Mouse (Mus musculus): ENCODE measurements around the gene Hnrnpa0. TPM values are rescaled to one million over a fixed set of nuclear protein-coding genes. Genes with fewer than 3 reads are reported as not detected.

The Hnrnpa0 gene
- polyA plus RNA-seq, 1 experiment from 2014 or later = 46.5 TPM

DNA sequence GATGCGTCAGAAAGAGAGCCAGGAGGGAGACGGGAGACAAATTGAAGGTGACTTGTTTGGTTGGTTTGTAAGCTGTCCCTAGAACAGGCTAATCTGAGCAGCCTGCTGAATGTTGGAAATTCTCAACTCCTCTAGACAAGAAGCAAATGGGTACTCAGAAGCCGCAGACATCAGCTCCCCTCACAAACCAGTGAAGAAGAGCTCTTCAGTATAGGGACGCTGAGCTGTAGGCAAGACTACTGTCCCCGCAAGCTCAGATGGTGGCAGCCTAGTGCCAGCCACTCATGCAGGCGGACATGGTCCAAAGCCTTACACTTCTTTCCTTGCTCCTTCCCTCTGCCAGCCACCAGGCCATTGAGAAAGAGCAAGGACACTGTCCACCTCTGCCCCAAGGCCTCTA, 17.1 kb downstream of the Hnrnpa0 start:
- no peak for TF ChIP-seq CTCF (IDR thresholded peaks at IDR 0.05; ENCODE audit: low read depth)
- Histone ChIP-seq H3K27me3 (ENCODE audit: insufficient read depth, low read length) (no peaks in the 10 kb centered on the region), H3K4me1 (ENCODE audit: insufficient read depth) (peaks cover 5% of the 10 kb centered on the region; the same call in 1 of the 2 replicates), H3K9me3 (ENCODE audit: low read depth, low read length) (no peaks in the 10 kb centered on the region), H3K4me3 (ENCODE audit: low read depth, low read length) (no peak overlapping the region), H3K36me3 (ENCODE audit: insufficient read depth) (no peaks in the 10 kb centered on the region), H3K9ac (no peak overlapping the region), H3K27ac (ENCODE audit: low read depth) (no peak overlapping the region), H3K4me2 (no peak overlapping the region; the same call in 1 of the 2 replicates)
- WGBS = 91% methylated on average over 6 of the region's 6 CpGs
- ATAC-seq (ENCODE audit: insufficient read depth) (no peak), DNase-seq (no peak)

DNA sequence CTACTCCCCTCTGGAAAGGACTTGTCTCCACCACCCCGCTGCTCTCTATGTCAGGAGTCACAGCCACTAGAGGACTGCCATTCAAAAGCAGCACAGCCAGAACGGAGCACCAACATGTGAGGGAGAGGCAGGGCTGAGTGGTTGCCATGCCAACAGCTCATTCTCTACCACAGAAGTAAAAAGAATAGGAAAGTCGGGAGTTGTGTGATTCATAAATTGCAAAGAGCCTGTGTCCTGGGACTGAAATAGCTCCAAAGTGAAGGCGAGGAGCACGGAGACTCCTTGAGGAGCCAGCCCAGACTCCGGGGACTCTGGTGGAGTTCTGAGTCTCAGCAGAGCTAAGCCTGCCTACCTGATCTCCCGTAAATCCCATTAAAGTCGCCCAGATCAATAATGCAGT, 37.7 kb downstream of the Hnrnpa0 start:
- no peak for TF ChIP-seq CTCF (IDR thresholded peaks at IDR 0.05; ENCODE audit: low read depth)
- Histone ChIP-seq H3K4me3 (ENCODE audit: low read depth, low read length) (no peak overlapping the region), H3K4me2 (no peak overlapping the region), H3K9ac (no peak overlapping the region), H3K27ac (ENCODE audit: low read depth) (no peak overlapping the region), H3K4me1 (ENCODE audit: insufficient read depth) (no peaks in the 10 kb centered on the region), H3K27me3 (ENCODE audit: insufficient read depth, low read length) (no peaks in the 10 kb centered on the region), H3K9me3 (ENCODE audit: low read depth, low read length) (no peaks in the 10 kb centered on the region), H3K36me3 (ENCODE audit: insufficient read depth) (0 out of 2 replicates have a peak, but pooled peaks cover 8% of the 10 kb centered on the region)
- 42% methylated on average over 8 of the region's 8 CpGs for WGBS
- peak; percentile 63 for DNase-seq
- peak; percentile 54; the same call in 1 of the 2 replicates for ATAC-seq (ENCODE audit: insufficient read depth)

DNA sequence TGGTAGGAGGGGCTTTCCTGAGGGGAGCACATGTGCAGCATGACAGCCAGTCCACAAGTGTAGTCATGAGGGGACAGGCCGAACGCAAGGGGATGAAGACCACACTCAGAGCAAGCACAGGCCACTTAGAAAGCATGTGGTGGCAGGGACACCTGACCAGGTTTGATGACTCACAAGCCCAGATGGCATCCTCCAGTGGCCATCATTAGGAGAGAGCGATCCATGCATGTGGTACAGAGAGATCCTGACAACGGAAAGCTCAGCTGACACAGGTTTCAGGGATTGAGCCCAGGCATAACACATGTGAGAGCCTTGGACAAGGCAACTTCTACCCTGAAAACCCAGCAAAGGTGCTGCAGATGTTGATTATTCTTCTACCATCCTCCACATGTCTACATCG, 44.0 kb downstream of the Hnrnpa0 start:
- H3K4me3 ChIP-seq (ENCODE audit: low read depth, low read length) = no peak overlapping the region
- no peaks in the 10 kb centered on the region for H3K36me3 ChIP-seq (ENCODE audit: insufficient read depth)
- no peaks in the 10 kb centered on the region for H3K4me1 ChIP-seq (ENCODE audit: insufficient read depth)
- no peak for TF ChIP-seq CTCF (IDR thresholded peaks at IDR 0.05; ENCODE audit: low read depth)
- WGBS = 88% methylated on average over 5 of the region's 5 CpGs
- no peak overlapping the region for H3K9ac ChIP-seq
- no peaks in the 10 kb centered on the region for H3K9me3 ChIP-seq (ENCODE audit: low read depth, low read length)
- H3K27ac ChIP-seq (ENCODE audit: low read depth) = no peak overlapping the region
- ATAC-seq (ENCODE audit: insufficient read depth) (no peak), DNase-seq (no peak)
- H3K4me2 ChIP-seq = no peak overlapping the region
- H3K27me3 ChIP-seq (ENCODE audit: insufficient read depth, low read length) = no peaks in the 10 kb centered on the region

DNA sequence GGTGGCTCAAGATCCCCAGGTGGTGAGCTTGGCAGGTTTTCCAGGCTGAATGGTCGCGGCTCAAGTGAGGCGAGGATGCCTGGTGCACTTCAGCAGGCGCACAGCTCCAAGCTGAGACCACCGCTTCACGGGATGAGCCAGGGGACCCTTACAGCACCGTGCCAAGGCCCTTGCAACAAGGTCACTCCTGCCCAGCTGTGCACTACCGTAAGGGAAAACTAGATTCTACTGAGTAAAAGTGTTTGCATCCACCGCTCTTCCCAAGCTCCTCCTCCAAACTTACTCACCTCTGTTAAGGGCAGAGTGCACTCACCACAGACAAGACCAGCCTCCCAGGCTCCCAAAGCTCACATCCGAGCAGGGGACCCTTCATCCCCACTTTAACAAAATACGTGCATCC, 44.8 kb downstream of the Hnrnpa0 start:
- H3K36me3 ChIP-seq (ENCODE audit: insufficient read depth) = no peaks in the 10 kb centered on the region
- H3K27me3 ChIP-seq (ENCODE audit: insufficient read depth, low read length) = no peaks in the 10 kb centered on the region
- no peaks in the 10 kb centered on the region for H3K9me3 ChIP-seq (ENCODE audit: low read depth, low read length)
- TF ChIP-seq CTCF (IDR thresholded peaks at IDR 0.05; ENCODE audit: low read depth) = no peak
- no peak overlapping the region for H3K9ac ChIP-seq
- no peak overlapping the region for H3K4me3 ChIP-seq (ENCODE audit: low read depth, low read length)
- no peak for ATAC-seq (ENCODE audit: insufficient read depth)
- no peak overlapping the region for H3K27ac ChIP-seq (ENCODE audit: low read depth)
- H3K4me2 ChIP-seq = no peak overlapping the region
- 46% methylated on average over 11 of the region's 11 CpGs for WGBS
- no peak for DNase-seq
- H3K4me1 ChIP-seq (ENCODE audit: insufficient read depth) = no peaks in the 10 kb centered on the region

DNA sequence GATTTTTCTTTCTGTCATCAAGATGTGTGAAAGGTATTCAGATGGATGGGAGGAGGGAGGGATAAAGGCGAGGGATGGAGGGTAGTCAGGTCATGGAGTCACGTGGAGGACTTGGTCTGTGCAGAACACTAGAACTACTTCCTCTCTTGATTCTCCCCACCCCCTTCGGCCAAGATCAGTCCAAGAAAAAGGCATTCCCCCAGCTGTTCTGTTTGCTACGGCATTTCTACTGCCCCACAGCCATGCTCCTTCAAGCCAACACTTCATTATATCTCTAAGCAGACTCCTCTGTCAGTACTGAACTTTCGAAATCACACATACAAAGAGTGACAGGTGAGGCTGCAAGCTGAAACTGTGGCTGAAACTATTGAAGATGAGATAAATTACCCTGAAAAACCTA, 45.3 kb downstream of the Hnrnpa0 start:
- H3K27ac ChIP-seq (ENCODE audit: low read depth) = no peak overlapping the region
- H3K4me3 ChIP-seq (ENCODE audit: low read depth, low read length) = no peak overlapping the region
- H3K27me3 ChIP-seq (ENCODE audit: insufficient read depth, low read length) = no peaks in the 10 kb centered on the region
- H3K4me1 ChIP-seq (ENCODE audit: insufficient read depth) = no peaks in the 10 kb centered on the region
- no peak overlapping the region for H3K4me2 ChIP-seq
- 27% methylated on average over 5 of the region's 5 CpGs for WGBS
- no peak overlapping the region for H3K9ac ChIP-seq
- H3K9me3 ChIP-seq (ENCODE audit: low read depth, low read length) = no peaks in the 10 kb centered on the region
- no peak for TF ChIP-seq CTCF (IDR thresholded peaks at IDR 0.05; ENCODE audit: low read depth)
- ATAC-seq (ENCODE audit: insufficient read depth) = peak; percentile 87
- DNase-seq = peak; percentile 86
- no peaks in the 10 kb centered on the region for H3K36me3 ChIP-seq (ENCODE audit: insufficient read depth)

DNA sequence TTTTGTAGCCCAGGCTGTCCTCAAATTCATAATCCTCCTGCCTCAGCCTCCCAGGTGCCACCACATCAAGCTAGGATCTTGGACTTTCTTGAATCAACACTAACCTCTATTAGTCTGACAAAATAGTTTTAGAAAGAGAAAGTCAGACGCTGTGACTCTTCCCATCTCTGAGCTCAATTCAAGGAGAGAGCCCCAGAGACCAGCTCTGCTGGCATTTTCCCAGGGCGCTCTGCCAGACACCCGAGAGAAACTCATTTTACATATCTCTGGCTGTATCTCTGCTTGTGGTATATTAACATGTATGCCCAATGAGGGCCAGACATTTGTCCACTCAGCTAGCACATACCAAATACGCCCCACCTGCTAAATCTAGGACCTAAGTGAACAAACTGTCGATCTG, 50.0 kb downstream of the Hnrnpa0 start:
- Histone ChIP-seq H3K36me3 (ENCODE audit: insufficient read depth) (no peaks in the 10 kb centered on the region), H3K4me3 (ENCODE audit: low read depth, low read length) (no peak overlapping the region), H3K9me3 (ENCODE audit: low read depth, low read length) (no peaks in the 10 kb centered on the region), H3K27me3 (ENCODE audit: insufficient read depth, low read length) (no peaks in the 10 kb centered on the region), H3K9ac (no peak overlapping the region), H3K27ac (ENCODE audit: low read depth) (no peak overlapping the region), H3K4me2 (no peak overlapping the region), H3K4me1 (ENCODE audit: insufficient read depth) (no peaks in the 10 kb centered on the region)
- no peak for TF ChIP-seq CTCF (IDR thresholded peaks at IDR 0.05; ENCODE audit: low read depth)
- 67% methylated on average over 5 of the region's 5 CpGs for WGBS
- no peak for ATAC-seq (ENCODE audit: insufficient read depth)
- peak; percentile 57 for DNase-seq

Other genes with a start within 250 kb of the Hnrnpa0 start
- gene Spock1, start 220.2 kb downstream of the Hnrnpa0 start, polyA plus RNA-seq (2014; fragmentation: Nextera tagmentation; extraction: Ambion mirVana) = 0.09 TPM in 1 of 2 replicates, not detected in the other
- gene Klhl3, start 15.0 kb downstream of the Hnrnpa0 start, polyA plus RNA-seq (2014; fragmentation: Nextera tagmentation; extraction: Ambion mirVana) = 3.6 and 3.9 TPM in 2 replicates
- 29.7 and 30.9 TPM in 2 replicates for gene Idnk, start 29.1 kb upstream of the Hnrnpa0 start, polyA plus RNA-seq (2014; fragmentation: Nextera tagmentation; extraction: Ambion mirVana)
- gene Ubqln1, start 87.1 kb upstream of the Hnrnpa0 start, polyA plus RNA-seq (2014; fragmentation: Nextera tagmentation; extraction: Ambion mirVana) = 98.6 and 107 TPM in 2 replicates
- 19.2 and 22.2 TPM in 2 replicates for gene Gkap1, start 147.1 kb upstream of the Hnrnpa0 start, polyA plus RNA-seq (2014; fragmentation: Nextera tagmentation; extraction: Ambion mirVana)
- 0.61 and 0.82 TPM in 2 replicates for gene Kif27, start 230.6 kb upstream of the Hnrnpa0 start, polyA plus RNA-seq (2014; fragmentation: Nextera tagmentation; extraction: Ambion mirVana)

Measured in lung, embryonic 14.5 days (tissue).